Mouse (Mus musculus) bone marrow macrophage, adult 2 months (primary cell): Measurements from ENCODE around the gene Schip1. TPM values are rescaled to one million over a fixed set of nuclear protein-coding genes. Genes with fewer than 3 reads are reported as not detected.

Source experiments
- H3K27ac ChIP-seq: 2 replicates; pipeline ENCODE4 v1.5.1; 2012; ENCODE audit warnings: low read depth, low read length; ENCODE audit not compliant: insufficient read depth
- H3K4me1 ChIP-seq: 2 replicates; pipeline ENCODE4 v1.6.1; 2012; ENCODE audit warnings: low read length; ENCODE audit not compliant: control insufficient read depth, insufficient read depth
- H3K4me3 ChIP-seq: 2 replicates; pipeline ENCODE4 v1.5.1; 2012; ENCODE audit warnings: mild to moderate bottlenecking, low read length, moderate library complexity; ENCODE audit not compliant: insufficient read depth
- CTCF ChIP-seq: IDR thresholded peaks from 2 replicates; pipeline ENCODE4 v1.5.1; 2012; ENCODE audit warnings: low read depth, mild to moderate bottlenecking, low read length, moderate library complexity
- POLR2A ChIP-seq: IDR thresholded peaks from 2 replicates; pipeline ENCODE4 v1.6.1; 2012; ENCODE audit warnings: mild to moderate bottlenecking, low read depth, low read length, borderline replicate concordance
- polyA plus RNA-seq: library from polyadenylated mRNA; stranded (reverse); fragments of >200 nt; gene quantifications from 2 replicates; pipeline ENCODE4 v1.2.4, GENCODE M21; 2012; ENCODE audit not compliant: missing spikeins, insufficient read depth, insufficient read length

Gene Schip1
- polyA plus RNA-seq, 1 experiment: not detected

GRCm38 (mm10) chr3:68516393-68517081, 451.9 kb downstream of the Schip1 start:
- TF ChIP-seq POLR2A (no peak), CTCF (no peak)
- Histone ChIP-seq H3K27ac (no peak overlapping the region), H3K4me1 (no peaks in the 10 kb centered on the region), H3K4me3 (no peak overlapping the region)

- Histone ChIP-seq H3K4me1 (no peaks in the 10 kb centered on the region), H3K4me3 (no peak overlapping the region), H3K27ac (no peak overlapping the region)
- TF ChIP-seq POLR2A (no peak), CTCF (no peak)
Observed at GRCm38 (mm10) chr3:68517236-68517635, 452.6 kb downstream of the Schip1 start.

GRCm38 (mm10) chr3:68518041-68518440, 453.4 kb downstream of the Schip1 start:
- H3K4me3 ChIP-seq: no peak overlapping the region
- no peak for TF ChIP-seq CTCF
- no peak for TF ChIP-seq POLR2A
- H3K27ac ChIP-seq: no peak overlapping the region
- H3K4me1 ChIP-seq: no peaks in the 10 kb centered on the region

GRCm38 (mm10) chr3:68518586-68518985, 454.0 kb downstream of the Schip1 start:
- H3K4me1 ChIP-seq: no peaks in the 10 kb centered on the region
- no peak for TF ChIP-seq CTCF
- no peak for TF ChIP-seq POLR2A
- H3K27ac ChIP-seq: no peak overlapping the region
- H3K4me3 ChIP-seq: no peak overlapping the region

- no peaks in the 10 kb centered on the region for H3K4me1 ChIP-seq
- TF ChIP-seq CTCF (no peak), POLR2A (no peak)
Observed at GRCm38 (mm10) chr3:68525361-68525878, 460.8 kb downstream of the Schip1 start.

GRCm38 (mm10) chr3:68526416-68526815, 461.8 kb downstream of the Schip1 start:
- Histone ChIP-seq H3K4me3 (no peak overlapping the region), H3K4me1 (no peaks in the 10 kb centered on the region), H3K27ac (no peak overlapping the region)
- TF ChIP-seq POLR2A (no peak), CTCF (no peak)

More at GRCm38 (mm10) chr3:68525361-68525878, 460.8 kb downstream of the Schip1 start:
- Histone ChIP-seq H3K4me3 (no peak overlapping the region), H3K27ac (no peak overlapping the region)

GRCm38 (mm10) chr3:68527182-68527581, 462.6 kb downstream of the Schip1 start:
- no peak overlapping the region for H3K4me3 ChIP-seq
- no peak overlapping the region for H3K27ac ChIP-seq
- TF ChIP-seq POLR2A (no peak), CTCF (no peak)
- no peaks in the 10 kb centered on the region for H3K4me1 ChIP-seq

- TF ChIP-seq POLR2A (no peak), CTCF (no peak)
- no peak overlapping the region for H3K27ac ChIP-seq
- H3K4me3 ChIP-seq: no peak overlapping the region
- H3K4me1 ChIP-seq: no peaks in the 10 kb centered on the region
Observed at GRCm38 (mm10) chr3:68531908-68532307, 467.3 kb downstream of the Schip1 start.

- Histone ChIP-seq H3K4me1 (no peaks in the 10 kb centered on the region), H3K27ac (no peak overlapping the region), H3K4me3 (no peak overlapping the region)
- TF ChIP-seq POLR2A (no peak), CTCF (no peak)
Observed at GRCm38 (mm10) chr3:68534571-68535051, 470.0 kb downstream of the Schip1 start.

GRCm38 (mm10) chr3:68535160-68535728, 470.6 kb downstream of the Schip1 start:
- Histone ChIP-seq H3K4me1 (no peaks in the 10 kb centered on the region), H3K4me3 (no peak overlapping the region), H3K27ac (no peak overlapping the region)
- TF ChIP-seq POLR2A (no peak), CTCF (no peak)
